Mouse (Mus musculus) limb, embryonic 15.5 days (tissue): ENCODE measurements around the gene Fcnb. TPM values are rescaled to one million over a fixed set of nuclear protein-coding genes. Genes with fewer than 3 reads are reported as not detected.

Experiments used
- ATAC-seq: fragments of 200-750 bp; cut with Nextera tagmentation; 2 replicates; pipeline ENCODE4 v1.8.0; 2017; ENCODE audit warnings: low read depth, moderate TSS enrichment; ENCODE audit not compliant: insufficient number of reproducible peaks, low FRiP score, low TSS enrichment
- H3K27ac ChIP-seq: fragments of 300-500 bp; sonication (generic); 2 replicates; pipeline ENCODE4 v1.5.1; 2015; ENCODE audit warnings: moderate library complexity, mild to moderate bottlenecking, inconsistent platforms
- H3K27me3 ChIP-seq: fragments of 300-500 bp; sonication (generic); 2 replicates; pipeline ENCODE4 v1.6.1; 2015; ENCODE audit warnings: inconsistent platforms
- H3K36me3 ChIP-seq: fragments of 300-500 bp; sonication (generic); 2 replicates; pipeline ENCODE4 v1.6.1; 2015; ENCODE audit warnings: inconsistent platforms
- H3K4me1 ChIP-seq: fragments of 300-500 bp; sonication (generic); 2 replicates; pipeline ENCODE4 v1.6.1; 2015; ENCODE audit warnings: inconsistent platforms
- H3K4me2 ChIP-seq: fragments of 300-500 bp; sonication (generic); 2 replicates; pipeline ENCODE4 v1.6.1; 2015; ENCODE audit warnings: mild to moderate bottlenecking, inconsistent platforms
- H3K4me3 ChIP-seq: fragments of 300-500 bp; sonication (generic); 2 replicates; pipeline ENCODE4 v1.5.1; 2015; ENCODE audit warnings: mild to moderate bottlenecking, inconsistent platforms
- H3K9ac ChIP-seq: fragments of 300-500 bp; sonication (generic); 2 replicates; pipeline ENCODE4 v1.6.1; 2015; ENCODE audit warnings: inconsistent platforms
- H3K9me3 ChIP-seq: fragments of 300-500 bp; sonication (generic); 2 replicates; pipeline ENCODE4 v1.6.1; 2016; ENCODE audit warnings: inconsistent platforms
- WGBS: fragments of 180-500 bp; shearing (Covaris S2); methylation state at CpG from one replicate; pipeline ENCODE4 v1.1.7; 2015; 5-methylcytosine and 5-hydroxymethylcytosine counted together
- polyA plus RNA-seq: library from polyadenylated mRNA; unstranded; fragments of >200 nt; fragmentation: Nextera tagmentation; extraction: Ambion mirVana; gene quantifications from 2 replicates; pipeline ENCODE4 v1.2.1, GENCODE M21; 2015

Fcnb gene
- polyA plus RNA-seq, 1 experiment from 2014 or later = 0.37 TPM

DNA sequence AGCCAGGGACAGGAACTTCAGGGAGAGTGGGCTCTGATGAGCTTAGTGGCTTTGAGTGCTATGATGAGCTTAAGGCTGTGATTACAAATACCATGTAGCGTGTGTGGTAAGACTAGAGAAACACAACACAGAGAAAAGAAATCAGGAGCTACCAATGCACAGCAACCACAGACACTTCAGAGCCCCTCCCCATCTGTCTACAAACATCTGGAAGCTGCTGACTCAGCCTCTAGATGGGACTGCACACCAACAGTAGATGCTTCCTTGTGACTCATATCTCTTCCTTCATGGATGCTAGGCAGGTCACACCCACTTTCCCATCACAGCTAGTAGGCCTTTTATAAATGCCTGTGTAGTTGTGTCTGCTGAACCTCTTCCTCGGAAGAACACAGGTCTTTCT is 17.2 kb upstream of the Fcnb start:
- Histone ChIP-seq H3K9ac (no peak overlapping the region), H3K4me2 (no peak overlapping the region), H3K4me1 (peaks cover 11% of the 10 kb centered on the region; the same call in 1 of the 2 replicates), H3K36me3 (no peaks in the 10 kb centered on the region), H3K4me3 (no peak overlapping the region), H3K9me3 (no peaks in the 10 kb centered on the region), H3K27me3 (peaks cover 3% of the 10 kb centered on the region; the same call in 1 of the 2 replicates), H3K27ac (no peak overlapping the region)
- 88% methylated on average over 2 of the region's 2 CpGs for WGBS
- ATAC-seq = no peak

DNA sequence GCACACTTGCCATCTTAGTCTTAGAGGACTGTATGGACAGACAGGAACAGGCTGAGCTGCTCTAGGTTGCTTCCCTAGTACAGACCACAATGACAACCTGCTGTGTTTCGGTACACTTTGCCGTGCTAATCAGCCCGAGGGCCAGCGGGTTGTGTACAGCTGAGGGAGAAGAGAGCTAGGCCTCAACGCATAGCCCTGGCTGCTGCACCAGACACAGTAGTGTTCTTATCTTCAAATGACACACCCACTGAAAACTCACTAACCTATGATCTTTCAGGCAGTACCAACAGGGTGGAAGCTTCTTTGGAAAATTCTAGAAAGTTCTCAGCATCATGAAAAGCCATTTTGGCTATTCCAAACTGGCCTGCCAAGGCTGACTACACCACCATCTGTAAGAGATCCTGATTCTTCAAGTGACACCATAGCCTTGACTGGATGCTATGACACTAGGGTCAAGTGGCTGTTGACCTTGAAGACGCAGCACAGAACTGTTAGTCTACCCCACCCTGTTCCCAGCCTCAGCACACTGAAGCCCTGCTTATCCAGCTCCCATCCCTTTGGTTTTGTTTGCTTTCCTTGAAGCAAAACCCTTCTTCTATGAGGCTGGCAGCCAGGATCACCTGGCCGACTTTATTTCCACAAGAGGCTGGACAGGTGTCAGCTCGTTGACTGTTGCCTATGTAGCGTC is 16.3 kb upstream of the Fcnb start:
- H3K36me3 ChIP-seq = no peaks in the 10 kb centered on the region
- peaks cover 11% of the 10 kb centered on the region; the same call in 1 of the 2 replicates for H3K4me1 ChIP-seq
- H3K9ac ChIP-seq = no peak overlapping the region
- WGBS = 88% methylated on average over 9 of the region's 9 CpGs
- no peaks in the 10 kb centered on the region for H3K9me3 ChIP-seq
- no peak overlapping the region for H3K4me3 ChIP-seq
- peaks cover 3% of the 10 kb centered on the region; the same call in 1 of the 2 replicates for H3K27me3 ChIP-seq
- no peak overlapping the region for H3K27ac ChIP-seq
- ATAC-seq = no peak
- no peak overlapping the region for H3K4me2 ChIP-seq

DNA sequence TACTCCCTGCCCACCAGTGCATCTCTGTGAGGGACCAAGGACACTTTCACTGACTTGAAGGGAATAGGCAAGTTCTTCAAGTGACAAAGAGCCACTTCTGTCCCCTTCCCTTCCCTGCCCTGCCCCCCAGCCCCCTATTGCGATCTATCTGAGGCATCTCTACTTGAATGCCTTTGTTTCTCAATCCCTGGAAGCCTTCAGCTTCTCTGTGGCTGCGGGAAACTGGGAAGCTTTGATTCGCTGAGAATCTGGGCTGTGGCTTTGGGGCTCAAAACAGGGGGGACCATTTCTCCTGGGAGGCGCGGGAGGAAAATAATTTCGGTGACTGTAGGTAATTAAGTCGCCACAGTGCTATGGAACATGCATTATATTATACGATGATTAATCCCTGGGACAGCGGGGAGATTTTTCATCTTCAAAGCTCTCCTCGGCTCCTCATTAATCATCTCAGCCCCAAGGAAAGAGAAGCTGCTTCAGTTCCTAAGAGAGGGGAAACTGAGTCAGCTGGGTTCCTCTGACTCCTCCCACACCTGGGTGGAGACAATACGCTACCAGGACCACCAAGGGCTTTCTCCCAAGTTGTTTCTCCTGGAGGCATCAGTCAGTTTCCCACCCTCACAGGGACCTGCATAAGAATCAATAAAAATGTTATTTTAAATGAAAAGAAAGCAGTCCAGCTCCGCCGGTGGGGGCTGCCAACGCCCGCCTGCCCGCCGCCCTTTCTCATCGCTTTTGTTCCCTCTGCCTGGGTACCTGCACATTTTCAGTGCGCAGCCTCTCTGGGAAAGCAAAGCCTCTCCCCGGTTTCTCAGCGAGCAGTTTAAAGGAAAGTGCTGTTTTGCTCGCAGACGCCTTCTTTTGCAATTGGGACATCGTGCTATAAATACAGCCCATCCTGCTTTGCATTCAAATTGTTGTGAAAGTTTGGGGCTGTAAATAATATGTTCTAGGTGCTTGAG is 14.1 kb upstream of the Fcnb start:
- Histone ChIP-seq H3K4me3 (peak overlapping the region; percentile 19), H3K27ac (no peak overlapping the region), H3K4me1 (peaks cover 11% of the 10 kb centered on the region; the same call in 1 of the 2 replicates), H3K4me2 (peak overlapping the region; percentile 40), H3K9me3 (no peaks in the 10 kb centered on the region), H3K36me3 (no peaks in the 10 kb centered on the region), H3K27me3 (peaks cover 3% of the 10 kb centered on the region; the same call in 1 of the 2 replicates), H3K9ac (no peak overlapping the region)
- WGBS = 6% methylated on average over 24 of the region's 24 CpGs
- no peak for ATAC-seq

DNA sequence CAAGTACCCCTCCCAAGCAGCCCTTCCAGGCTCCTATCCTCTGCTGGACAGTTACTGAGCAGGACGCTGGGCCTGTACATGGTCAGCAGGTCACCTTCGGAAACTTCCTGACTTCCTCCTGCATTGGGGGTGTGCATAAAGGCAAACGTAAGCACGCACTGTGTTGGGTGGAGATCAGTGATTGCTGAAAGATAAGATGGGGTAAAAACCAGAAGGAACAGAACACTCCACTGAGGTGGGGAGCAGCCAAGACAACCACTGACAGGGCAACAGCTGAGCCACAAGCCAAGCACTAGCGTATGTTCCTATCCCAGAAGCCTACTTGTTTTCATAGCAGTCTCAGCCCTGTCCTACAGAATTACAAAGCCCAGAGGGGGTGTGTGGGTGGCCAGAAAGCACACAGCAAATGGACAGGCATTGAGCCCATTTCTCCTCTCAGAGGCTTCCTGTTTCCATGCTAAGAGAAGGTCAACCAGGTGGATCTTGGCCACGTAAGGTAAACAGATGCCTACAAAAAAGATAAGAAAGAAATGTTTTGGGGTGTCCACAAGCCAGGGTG is 12.1 kb upstream of the Fcnb start:
- H3K27me3 ChIP-seq = peaks cover 3% of the 10 kb centered on the region; the same call in 1 of the 2 replicates
- no peaks in the 10 kb centered on the region for H3K9me3 ChIP-seq
- H3K4me3 ChIP-seq = no peak overlapping the region
- ATAC-seq = no peak; the same call in 1 of the 2 replicates
- peaks cover 11% of the 10 kb centered on the region; the same call in 1 of the 2 replicates for H3K4me1 ChIP-seq
- no peak overlapping the region for H3K4me2 ChIP-seq
- H3K27ac ChIP-seq = no peak overlapping the region
- no peak overlapping the region for H3K9ac ChIP-seq
- no peaks in the 10 kb centered on the region for H3K36me3 ChIP-seq
- 82% methylated on average over 6 of the region's 6 CpGs for WGBS

DNA sequence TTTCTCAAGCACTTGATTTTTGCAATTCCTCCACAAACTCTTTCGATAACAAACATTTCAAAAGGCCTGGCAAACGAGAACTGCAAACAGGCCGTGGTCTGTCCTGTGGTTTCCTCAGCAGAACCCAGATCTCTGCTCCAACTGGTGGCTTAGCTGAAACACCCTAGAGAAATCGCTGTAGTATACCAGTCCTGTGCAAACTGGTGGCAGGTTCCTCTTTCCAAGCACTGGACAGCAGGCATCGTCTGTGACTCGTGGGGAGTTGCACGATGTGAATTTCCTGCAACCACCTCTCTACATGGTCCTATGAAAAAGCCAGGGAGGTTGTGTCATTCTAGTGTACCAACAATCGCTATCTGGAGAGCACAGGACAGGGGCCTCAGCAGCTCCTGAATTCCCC is 7.4 kb upstream of the Fcnb start:
- H3K4me3 ChIP-seq = no peak overlapping the region
- no peaks in the 10 kb centered on the region for H3K27me3 ChIP-seq
- H3K27ac ChIP-seq = no peak overlapping the region
- H3K9me3 ChIP-seq = no peaks in the 10 kb centered on the region
- no peaks in the 10 kb centered on the region for H3K4me1 ChIP-seq
- H3K36me3 ChIP-seq = no peaks in the 10 kb centered on the region
- no peak for ATAC-seq
- H3K4me2 ChIP-seq = no peak overlapping the region
- H3K9ac ChIP-seq = no peak overlapping the region
- WGBS = 79% methylated on average over 8 of the region's 8 CpGs

DNA sequence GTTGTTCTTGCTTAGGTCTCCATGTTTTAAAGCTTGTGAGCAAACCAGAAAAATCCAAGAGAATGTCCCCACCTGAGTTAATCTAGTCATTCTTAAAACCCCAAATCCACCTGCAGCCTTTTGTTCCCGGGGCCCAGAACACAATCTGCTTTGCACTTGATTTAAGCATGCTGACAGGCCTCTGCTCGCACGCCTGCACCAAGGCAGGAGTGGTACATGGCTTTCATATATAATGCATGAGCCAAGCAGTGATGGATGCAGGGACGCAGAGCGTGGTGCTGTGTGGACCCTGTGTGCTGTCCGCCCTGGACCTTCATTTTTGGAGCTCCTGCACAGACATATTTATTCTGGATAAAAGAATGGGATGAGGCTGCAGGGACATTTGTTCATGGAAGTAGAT is 6.4 kb upstream of the Fcnb start:
- Histone ChIP-seq H3K4me2 (no peak overlapping the region), H3K4me3 (no peak overlapping the region), H3K9me3 (no peaks in the 10 kb centered on the region), H3K9ac (no peak overlapping the region), H3K36me3 (no peaks in the 10 kb centered on the region), H3K27ac (no peak overlapping the region), H3K4me1 (no peaks in the 10 kb centered on the region), H3K27me3 (no peaks in the 10 kb centered on the region)
- no peak for ATAC-seq
- 77% methylated on average over 6 of the region's 6 CpGs for WGBS

DNA sequence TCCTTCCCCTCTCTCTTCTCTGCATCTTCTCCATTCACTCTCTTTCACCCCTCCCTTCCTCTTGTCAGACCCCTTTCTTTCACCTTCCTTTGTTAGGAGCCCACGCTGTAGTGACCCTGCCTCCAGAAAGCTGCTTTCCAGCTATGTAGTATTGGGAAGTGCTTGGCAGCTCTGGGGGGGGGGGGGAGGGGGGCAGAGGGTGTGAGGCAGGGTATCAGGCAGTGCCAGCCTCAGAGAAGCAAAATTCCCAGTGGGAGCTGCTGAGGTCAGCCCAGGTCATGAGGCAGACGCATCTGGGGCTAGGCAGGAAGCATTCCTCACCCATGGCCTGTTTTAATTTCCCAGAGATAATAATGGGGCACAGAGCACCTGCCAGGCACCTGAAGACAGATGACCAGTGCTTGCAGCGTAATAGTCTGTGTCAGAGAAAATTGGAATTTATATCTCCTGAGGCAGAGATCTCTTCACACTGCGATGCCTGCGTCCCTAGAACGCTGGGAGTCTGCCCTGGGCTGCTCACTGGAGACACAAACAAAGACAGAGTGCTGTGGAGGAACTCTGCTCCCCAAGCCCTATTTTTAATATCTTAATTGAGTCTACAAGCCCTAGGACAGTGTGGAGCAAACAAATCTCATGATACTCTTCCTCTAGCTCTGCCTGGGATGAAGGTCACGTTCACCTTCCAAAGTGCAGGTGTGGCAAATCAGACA is 5.8 kb upstream of the Fcnb start:
- H3K9ac ChIP-seq = no peak overlapping the region
- H3K27me3 ChIP-seq = no peaks in the 10 kb centered on the region
- H3K9me3 ChIP-seq = no peaks in the 10 kb centered on the region
- no peak overlapping the region for H3K4me2 ChIP-seq
- H3K4me3 ChIP-seq = no peak overlapping the region
- no peaks in the 10 kb centered on the region for H3K36me3 ChIP-seq
- ATAC-seq = no peak
- WGBS = 64% methylated on average over 7 of the region's 7 CpGs
- H3K27ac ChIP-seq = no peak overlapping the region
- no peaks in the 10 kb centered on the region for H3K4me1 ChIP-seq

DNA sequence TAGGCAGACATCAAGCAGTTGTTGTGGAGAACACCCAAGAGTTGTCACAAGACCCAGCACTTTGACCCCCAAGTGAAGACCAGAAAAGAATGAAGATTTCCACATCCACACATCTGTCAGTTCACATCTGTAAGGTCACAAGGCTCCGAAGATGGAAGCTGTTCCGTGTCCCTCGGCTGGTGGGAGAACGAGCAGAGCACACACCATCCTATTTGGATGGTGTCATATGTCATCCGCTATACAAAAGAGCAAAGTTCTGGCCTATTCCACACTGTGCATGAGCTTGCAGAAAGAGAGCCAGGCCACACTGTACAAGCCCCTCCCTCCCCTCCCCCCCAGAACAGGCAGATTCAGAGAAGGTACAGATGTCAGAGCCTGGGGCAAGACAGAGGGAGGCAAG is 4.4 kb upstream of the Fcnb start:
- H3K4me2 ChIP-seq = no peak overlapping the region
- no peak overlapping the region for H3K4me3 ChIP-seq
- WGBS = 35% methylated on average over 5 of the region's 5 CpGs
- H3K4me1 ChIP-seq = no peaks in the 10 kb centered on the region
- no peaks in the 10 kb centered on the region for H3K36me3 ChIP-seq
- no peaks in the 10 kb centered on the region for H3K9me3 ChIP-seq
- H3K27ac ChIP-seq = no peak overlapping the region
- no peak for ATAC-seq
- H3K27me3 ChIP-seq = no peaks in the 10 kb centered on the region
- no peak overlapping the region for H3K9ac ChIP-seq

DNA sequence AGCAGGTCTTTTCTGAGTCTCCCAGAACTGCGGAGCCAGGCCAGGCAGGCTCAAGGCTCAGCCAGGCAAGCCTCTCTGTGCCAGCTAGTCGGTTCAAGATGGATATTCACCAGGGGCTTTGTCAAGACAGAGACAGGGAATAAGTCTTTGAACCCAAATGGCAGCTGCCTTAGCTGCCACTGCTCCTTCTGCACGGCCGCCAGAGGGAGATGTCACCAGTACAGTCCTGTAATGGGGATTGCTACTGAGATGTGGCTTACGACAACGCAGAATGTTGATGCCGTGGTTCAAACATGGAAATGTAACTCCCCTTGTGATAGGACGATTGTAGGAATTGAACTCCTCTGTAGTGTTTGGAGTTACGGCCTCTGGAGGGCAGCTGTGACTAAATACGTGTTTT is 1.4 kb upstream of the Fcnb start:
- no peak for ATAC-seq
- H3K4me3 ChIP-seq = no peak overlapping the region
- 73% methylated on average over 10 of the region's 10 CpGs for WGBS
- no peaks in the 10 kb centered on the region for H3K4me1 ChIP-seq
- H3K9ac ChIP-seq = no peak overlapping the region
- no peak overlapping the region for H3K27ac ChIP-seq
- H3K27me3 ChIP-seq = no peaks in the 10 kb centered on the region
- H3K36me3 ChIP-seq = no peaks in the 10 kb centered on the region
- no peaks in the 10 kb centered on the region for H3K9me3 ChIP-seq
- H3K4me2 ChIP-seq = no peak overlapping the region

DNA sequence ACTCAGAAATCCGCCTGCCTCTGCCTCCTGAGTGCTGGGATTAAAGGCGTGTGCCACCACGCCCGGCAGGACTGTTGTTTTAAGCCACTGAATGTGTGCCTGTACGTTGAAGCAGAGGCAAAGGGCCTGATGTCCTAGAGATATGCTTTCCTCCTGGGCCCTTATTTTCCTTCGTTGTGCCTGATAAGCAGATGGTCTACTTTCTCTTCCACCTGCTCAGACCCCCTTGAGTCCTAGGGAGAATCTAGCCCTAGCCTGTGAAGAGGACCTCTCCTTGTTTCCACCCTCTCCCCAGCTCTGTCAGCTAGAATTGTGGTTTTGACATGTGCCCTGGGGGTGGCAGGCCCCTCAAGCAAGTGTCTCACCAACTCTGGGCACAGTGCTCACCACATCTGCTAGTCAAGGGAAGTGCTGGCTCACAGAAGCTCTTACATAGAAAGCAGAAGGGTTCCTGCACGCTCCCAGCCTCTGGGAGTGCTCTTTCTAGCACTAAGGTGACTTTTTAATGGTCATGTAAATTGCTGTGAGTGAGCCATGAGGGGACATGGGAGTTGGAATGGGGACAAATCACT is 9.0 kb downstream of the Fcnb start:
- H3K36me3 ChIP-seq = no peaks in the 10 kb centered on the region
- H3K4me1 ChIP-seq = no peaks in the 10 kb centered on the region
- no peak for ATAC-seq
- no peak overlapping the region for H3K4me3 ChIP-seq
- no peaks in the 10 kb centered on the region for H3K27me3 ChIP-seq
- H3K4me2 ChIP-seq = no peak overlapping the region
- H3K27ac ChIP-seq = no peak overlapping the region
- H3K9ac ChIP-seq = no peak overlapping the region
- WGBS = 78% methylated on average over 7 of the region's 7 CpGs
- no peaks in the 10 kb centered on the region for H3K9me3 ChIP-seq

DNA sequence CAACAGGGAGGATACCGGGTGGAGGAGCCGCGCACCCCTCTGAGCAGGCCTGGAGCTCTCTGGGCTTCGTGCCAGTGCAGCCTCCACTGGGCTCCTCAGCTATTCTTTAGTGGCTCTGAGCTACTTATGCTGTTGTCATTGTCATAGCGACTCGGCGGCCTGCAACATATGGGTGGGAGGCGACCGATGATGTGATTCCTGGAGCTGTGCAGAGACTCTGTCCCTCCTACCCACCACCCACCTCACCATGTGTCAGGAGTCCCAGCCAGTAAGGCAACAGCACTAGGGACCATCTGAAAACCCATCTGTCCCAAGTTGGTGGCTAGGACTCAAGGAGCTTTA is 16.2 kb downstream of the Fcnb start:
- 79% methylated on average over 9 of the region's 9 CpGs for WGBS
- Histone ChIP-seq H3K27ac (no peak overlapping the region), H3K9me3 (no peaks in the 10 kb centered on the region), H3K36me3 (no peaks in the 10 kb centered on the region), H3K4me2 (no peak overlapping the region), H3K4me3 (no peak overlapping the region), H3K9ac (no peak overlapping the region), H3K27me3 (no peaks in the 10 kb centered on the region), H3K4me1 (peaks cover 14% of the 10 kb centered on the region; the same call in 1 of the 2 replicates)
- no peak for ATAC-seq
